Mouse (Mus musculus): Measurements from ENCODE around the gene Gpa33.

GRCm38 (mm10) chr1:166181510-166181909, 51.5 kb downstream of the Gpa33 start:
- no peak for TF ChIP-seq POLR2A (IDR thresholded peaks at IDR 0.05; ENCODE audit: insufficient read length, low read depth)
- no peak for TF ChIP-seq MAX (IDR thresholded peaks at IDR 0.05; ENCODE audit: low read depth)
- no peak for TF ChIP-seq MYOD1 (IDR thresholded peaks at IDR 0.05; ENCODE audit: control insufficient read depth in 1 of 3, insufficient read length in 2 of 3, low read depth in 2 of 3)
- TF ChIP-seq USF1 (IDR thresholded peaks at IDR 0.05; ENCODE audit: low read depth), result no peak
- no peak for TF ChIP-seq E2F4 (IDR thresholded peaks at IDR 0.05; ENCODE audit: insufficient read depth)
- TF ChIP-seq CEBPB (IDR thresholded peaks at IDR 0.05; ENCODE audit: insufficient read depth, poor library complexity, severe bottlenecking), result no peak
- no peak for TF ChIP-seq MYOG (IDR thresholded peaks at IDR 0.05; ENCODE audit: control insufficient read depth in 1 of 3, insufficient read depth in 1 of 3, insufficient read length in 2 of 3, low read depth in 2 of 3)
- no peak for TF ChIP-seq TCF3 (IDR thresholded peaks at IDR 0.05; ENCODE audit: insufficient read length, low read depth)
- no peak for TF ChIP-seq POLR2AphosphoS2 (IDR thresholded peaks at IDR 0.05; ENCODE audit: insufficient read length, low read depth)
- no peak for TF ChIP-seq REST (IDR thresholded peaks at IDR 0.05; ENCODE audit: insufficient read depth, insufficient read length)
- TF ChIP-seq TCF12 (IDR thresholded peaks at IDR 0.05; ENCODE audit: insufficient read depth, poor library complexity, severe bottlenecking), result no peak
- TF ChIP-seq SRF (IDR thresholded peaks at IDR 0.05; ENCODE audit: control insufficient read depth, insufficient read length, low read depth), result no peak

All from myocyte (in vitro differentiated cells).